Mouse (Mus musculus): Measurements from ENCODE around the gene Cyld. TPM values are rescaled to one million over a fixed set of nuclear protein-coding genes. Genes with fewer than 3 reads are reported as not detected.

Gene Cyld
- 100 to 1,000 TPM; 128 to 141 TPM for polyA plus RNA-seq (2017; shearing (Covaris generic))

DNA sequence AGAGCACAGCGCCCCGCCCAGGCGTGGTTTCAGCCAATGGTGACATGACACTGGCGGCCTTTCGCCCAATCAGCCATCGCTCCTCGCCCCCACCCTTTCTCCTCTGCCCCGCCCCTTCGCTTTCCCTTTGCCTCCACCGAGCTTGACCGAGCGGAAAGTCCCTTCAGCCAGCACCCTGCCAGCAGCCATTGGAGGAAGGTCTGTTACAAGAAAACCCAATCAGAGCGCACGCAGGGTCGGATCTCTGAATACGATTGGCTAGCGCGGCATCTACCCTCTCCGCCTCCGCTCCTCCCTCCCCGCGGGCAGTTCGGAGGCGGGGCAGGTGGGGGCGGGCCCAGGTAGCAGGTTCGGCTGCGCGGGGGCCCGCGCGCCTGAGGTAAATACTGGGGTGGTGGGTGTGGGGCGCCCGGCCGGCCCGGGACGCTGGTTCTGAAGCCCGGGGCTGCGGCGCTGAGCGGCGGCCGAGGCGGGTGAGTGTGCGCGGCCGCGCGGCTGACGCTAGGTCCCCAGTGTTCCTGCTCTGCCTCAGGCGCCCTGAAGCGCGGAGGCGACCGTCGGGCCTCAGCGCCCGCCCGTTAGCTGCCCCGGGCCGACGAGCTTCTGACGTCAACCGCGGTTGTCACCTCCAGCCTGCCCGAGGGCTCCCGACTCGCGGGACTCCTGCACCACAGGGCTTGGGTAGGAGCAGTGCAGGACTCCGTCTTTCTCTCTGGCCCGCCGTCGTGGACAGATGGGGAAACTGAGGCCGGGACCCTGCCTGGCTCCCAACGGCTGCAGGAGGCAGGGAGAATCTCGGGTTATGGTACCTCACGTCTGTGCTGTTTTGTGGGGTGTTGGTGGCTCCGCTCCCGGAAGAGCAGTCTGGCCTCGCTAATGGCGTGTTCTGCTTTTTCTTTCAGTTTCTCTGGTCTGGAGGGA is at the start of gene Cyld:
Gene Cyld, plus strand, starts transcription at position 308 of the 921 bp plus-strand sequence.

Other genes starting within 250 kb of the Cyld start
- gene Nkd1, start 175.7 kb upstream of the Cyld start, polyA plus RNA-seq (2017; shearing (Covaris generic)) = under 1 TPM in 1 of 2 experiments, not detected in 1; 0.29 TPM
- gene Snx20, start 60.9 kb upstream of the Cyld start, polyA plus RNA-seq (2017; shearing (Covaris generic)) = 100 to 1,000 TPM in 1 of 2 experiments, 10 to 100 TPM in 1; 89.9 to 145 TPM
- gene Nod2, start 49.7 kb upstream of the Cyld start, polyA plus RNA-seq (2017; shearing (Covaris generic)) = 1 to 10 TPM in 1 of 2 experiments, under 1 TPM in 1; 0.77 to 3.1 TPM